Mouse (Mus musculus): ENCODE results near the gene Nkx1-1. TPM values are rescaled to one million over a fixed set of nuclear protein-coding genes. Genes with fewer than 3 reads are reported as not detected.

The Nkx1-1 gene
- total RNA-seq, 2 experiments from 2014 or later: not detected

DNA sequence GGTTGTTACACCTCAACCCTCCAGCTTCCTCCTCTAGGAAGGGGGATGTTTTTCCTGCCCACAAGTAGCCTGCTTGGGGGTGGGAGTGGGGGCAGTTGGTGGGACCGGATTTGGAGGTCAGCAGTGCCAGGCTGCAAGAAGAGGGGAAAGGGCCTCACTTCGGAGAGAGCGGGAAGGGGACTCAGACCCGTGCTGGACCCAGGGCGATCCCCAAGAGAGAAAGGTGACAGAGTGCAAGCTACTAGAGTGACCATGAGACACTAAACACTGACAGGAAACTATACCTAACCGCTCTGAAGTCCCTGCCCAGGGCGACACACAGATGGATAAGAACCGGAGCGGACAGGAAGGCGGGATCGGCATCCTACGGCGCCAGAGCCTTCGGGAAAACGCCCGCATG is 3.7 kb downstream of the Nkx1-1 start:
- no peak for ATAC-seq (replicated peaks; ENCODE audit: poor library complexity, severe bottlenecking)

DNA sequence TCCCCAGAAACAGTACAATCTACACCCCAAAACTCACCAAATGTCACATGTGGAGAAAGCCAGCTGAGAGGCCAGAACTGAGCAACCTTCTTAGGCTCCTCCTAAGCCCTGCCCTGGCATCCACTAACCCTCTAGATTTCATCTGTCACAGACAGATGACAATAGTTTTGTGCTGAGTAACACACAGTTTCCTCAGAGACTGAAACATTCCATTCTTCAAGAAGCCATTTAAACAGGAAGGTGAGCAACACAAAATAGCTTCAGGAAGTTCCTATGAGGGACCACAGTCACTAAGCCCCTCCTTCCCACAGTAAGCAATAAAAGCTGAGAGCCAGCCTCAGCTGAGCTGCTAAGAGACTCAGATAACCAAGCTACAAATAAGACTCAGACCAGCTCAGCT is 6.3 kb downstream of the Nkx1-1 start:
- ATAC-seq (replicated peaks; ENCODE audit: poor library complexity, severe bottlenecking): no peak

DNA sequence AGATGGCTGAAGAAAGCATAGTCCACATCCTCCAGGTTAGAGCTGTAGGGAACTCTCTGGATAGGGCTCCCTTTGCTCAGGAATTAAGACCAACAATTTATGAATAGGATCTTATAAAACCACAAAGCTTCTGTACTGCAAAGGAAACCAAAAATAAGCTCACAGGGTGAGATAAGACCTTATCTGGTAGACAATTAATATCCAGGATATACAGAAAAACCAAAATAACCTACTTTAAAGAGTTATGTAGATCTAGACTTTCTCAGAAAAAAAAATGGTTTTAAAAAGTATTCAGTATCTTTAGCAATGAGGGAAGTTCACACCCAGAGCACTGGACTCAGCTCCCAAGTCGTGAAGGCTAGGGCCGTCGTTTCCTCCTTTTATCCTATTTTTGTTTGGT is 13.5 kb downstream of the Nkx1-1 start:
- ATAC-seq (replicated peaks; ENCODE audit: poor library complexity, severe bottlenecking): no peak

DNA sequence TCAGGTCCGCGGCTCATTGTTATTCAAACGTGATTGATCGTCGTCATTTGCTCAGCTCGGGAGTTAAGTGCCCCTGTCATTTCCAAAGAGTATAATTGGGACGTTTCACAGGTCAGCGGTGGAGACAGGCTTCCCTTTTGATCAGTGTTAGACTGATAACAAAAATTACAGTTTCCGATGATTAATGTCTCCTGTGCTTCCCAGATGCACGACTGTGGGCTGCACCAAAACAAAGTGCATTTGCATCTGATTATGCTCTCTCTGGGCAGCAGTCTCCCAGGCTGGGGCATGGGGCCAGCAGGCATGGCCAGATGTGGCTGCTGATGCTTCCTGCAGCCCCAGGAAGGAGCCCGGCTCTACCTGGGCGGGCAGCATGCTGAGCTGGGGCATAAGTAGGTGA is 33.0 kb downstream of the Nkx1-1 start:
- ATAC-seq (replicated peaks; ENCODE audit: poor library complexity, severe bottlenecking): no peak

DNA sequence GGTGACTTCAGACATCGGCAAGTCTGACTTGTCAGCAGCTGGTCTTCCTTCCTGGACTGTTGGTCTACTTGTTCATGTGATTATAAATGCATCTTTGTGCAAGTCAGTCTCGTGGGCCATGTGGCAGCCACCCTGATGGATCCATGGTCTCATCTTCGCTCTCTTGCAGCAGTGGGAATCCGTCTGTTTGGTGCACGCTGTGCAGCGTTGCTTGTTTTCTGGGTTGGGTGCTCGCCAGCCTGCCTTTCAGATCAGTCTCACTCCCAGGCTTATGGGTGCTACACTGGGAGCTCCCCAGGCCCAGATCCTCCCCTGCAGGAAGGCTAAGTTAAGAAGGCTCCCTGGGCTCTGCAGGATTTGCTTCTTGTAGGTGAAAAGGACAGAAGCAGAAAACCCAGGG is 36.9 kb downstream of the Nkx1-1 start:
- ATAC-seq (replicated peaks; ENCODE audit: poor library complexity, severe bottlenecking): no peak

DNA sequence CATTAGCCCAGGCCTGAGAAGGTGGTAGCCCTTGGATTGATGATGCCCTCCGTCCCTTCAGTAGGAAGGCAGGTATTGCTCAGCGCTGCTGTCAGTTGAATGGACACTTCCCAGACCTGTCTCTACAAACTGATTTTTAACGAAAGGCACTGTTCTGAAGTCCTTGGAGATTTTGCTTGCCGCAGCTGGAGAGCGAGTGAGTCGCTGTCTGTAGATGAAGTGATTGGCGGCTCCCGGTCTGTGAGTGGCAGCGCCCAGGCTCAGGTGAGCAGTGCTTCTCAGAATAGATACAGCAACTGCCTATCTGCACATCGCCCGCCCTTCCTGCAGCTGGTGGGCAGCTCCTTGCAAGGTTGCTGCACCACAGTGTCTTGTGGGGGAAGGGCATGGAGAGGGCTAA is 38.1 kb downstream of the Nkx1-1 start:
- no peak for ATAC-seq (replicated peaks; ENCODE audit: poor library complexity, severe bottlenecking)

DNA sequence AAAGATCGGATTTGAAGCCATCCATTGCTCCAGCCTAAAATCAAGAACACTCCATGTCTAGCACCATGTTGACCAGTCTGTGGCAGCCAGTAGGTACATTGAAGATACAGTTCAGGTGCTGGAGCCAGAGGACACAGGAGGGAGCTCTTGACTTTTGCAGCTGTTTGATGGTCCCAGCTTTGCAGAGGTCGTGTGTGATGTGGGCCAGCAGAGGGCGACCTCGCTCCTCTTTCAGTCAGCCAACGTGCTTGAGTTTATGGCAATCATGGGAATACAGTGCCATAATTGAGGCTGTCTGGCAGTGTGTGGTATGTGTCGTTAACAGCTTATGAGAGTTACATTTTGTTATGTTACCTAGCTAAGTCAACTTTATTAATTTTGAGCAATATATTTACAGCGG is 40.0 kb downstream of the Nkx1-1 start:
- ATAC-seq (replicated peaks; ENCODE audit: poor library complexity, severe bottlenecking): peak; percentile 88

DNA sequence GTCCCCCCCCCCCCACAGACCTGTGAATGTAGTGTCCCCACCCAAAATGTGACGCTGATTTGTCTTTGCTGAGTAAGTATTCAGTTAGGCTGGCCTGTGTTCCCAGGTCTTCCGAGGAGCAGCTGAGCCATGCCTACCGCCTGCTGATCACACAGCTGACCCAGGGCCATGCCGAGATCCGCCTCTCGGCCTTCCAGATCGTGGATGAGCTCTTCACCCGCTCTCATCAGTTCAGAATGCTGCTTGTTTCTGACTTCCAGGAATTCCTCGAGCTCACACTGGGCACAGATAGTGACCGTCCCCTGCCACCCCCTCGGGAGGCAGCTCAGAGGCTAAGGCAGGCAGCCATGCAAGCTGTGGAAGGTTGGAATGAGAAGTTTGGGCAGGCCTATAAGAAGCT is 46.2 kb downstream of the Nkx1-1 start:
- no peak for ATAC-seq (replicated peaks; ENCODE audit: poor library complexity, severe bottlenecking)

Other genes starting within 250 kb of the Nkx1-1 start
- gene Spon2, start 215.5 kb downstream of the Nkx1-1 start, total RNA-seq (2014; fragmentation: Nextera tagmentation): not detected in 2 replicates
- gene Spon2, start 215.5 kb downstream of the Nkx1-1 start, total RNA-seq (2017): not detected in 2 replicates
- gene Ctbp1, start 159.0 kb downstream of the Nkx1-1 start, total RNA-seq (2014; fragmentation: Nextera tagmentation): 97.5 and 121 TPM in 2 replicates
- gene Ctbp1, start 159.0 kb downstream of the Nkx1-1 start, total RNA-seq (2017): 95.4 and 119 TPM in 2 replicates
- 46.0 and 68.6 TPM in 2 replicates for gene Maea, start 98.5 kb downstream of the Nkx1-1 start, total RNA-seq (2014; fragmentation: Nextera tagmentation)
- gene Maea, start 98.5 kb downstream of the Nkx1-1 start, total RNA-seq (2017): 204 and 205 TPM in 2 replicates
- gene Uvssa, start 55.4 kb downstream of the Nkx1-1 start, total RNA-seq (2014; fragmentation: Nextera tagmentation): 7.0 and 9.5 TPM in 2 replicates
- 5.8 and 6.6 TPM in 2 replicates for gene Uvssa, start 55.4 kb downstream of the Nkx1-1 start, total RNA-seq (2017)
- 23.7 and 40.1 TPM in 2 replicates for gene Fam53a, start 195.7 kb upstream of the Nkx1-1 start, total RNA-seq (2014; fragmentation: Nextera tagmentation)
- gene Fam53a, start 195.7 kb upstream of the Nkx1-1 start, total RNA-seq (2017): 15.7 and 16.1 TPM in 2 replicates
- 0.75 TPM in 1 of 2 replicates, not detected in the other for gene Gm9903, start 195.9 kb upstream of the Nkx1-1 start, total RNA-seq (2014; fragmentation: Nextera tagmentation)
- gene Gm9903, start 195.9 kb upstream of the Nkx1-1 start, total RNA-seq (2017): 0.15 and 0.30 TPM in 2 replicates
- gene Slbp, start 218.6 kb upstream of the Nkx1-1 start, total RNA-seq (2014; fragmentation: Nextera tagmentation): 154 and 174 TPM in 2 replicates
- gene Slbp, start 218.6 kb upstream of the Nkx1-1 start, total RNA-seq (2017): 251 and 253 TPM in 2 replicates
- gene Tacc3, start 224.2 kb upstream of the Nkx1-1 start, total RNA-seq (2014; fragmentation: Nextera tagmentation): 79.1 and 81.0 TPM in 2 replicates
- gene Tacc3, start 224.2 kb upstream of the Nkx1-1 start, total RNA-seq (2017): 186 and 201 TPM in 2 replicates
- 15.0 and 27.7 TPM in 2 replicates for gene Tmem129, start 224.4 kb upstream of the Nkx1-1 start, total RNA-seq (2014; fragmentation: Nextera tagmentation)
- gene Tmem129, start 224.4 kb upstream of the Nkx1-1 start, total RNA-seq (2017): 19.7 and 26.2 TPM in 2 replicates

Data from granulocyte monocyte progenitor cell, adult 5-6 weeks (primary cell).